Mouse (Mus musculus) ES-E14 (cell line): ENCODE measurements around the gene Lmnb2. TPM values are rescaled to one million over a fixed set of nuclear protein-coding genes. Genes with fewer than 3 reads are reported as not detected.
A peak's percentile ranks its signal among the peaks of the same experiment; 100 is the strongest.

ENCODE experiments used
- DNase-seq: peaks from one replicate; pipeline ENCODE4 v3.0.0-alpha.2; 2013; ENCODE audit warnings: low read depth, low spot score
- H3K27ac ChIP-seq: 2 replicates; pipeline ENCODE4 v1.5.1; 2012; ENCODE audit warnings: low read depth, mild to moderate bottlenecking, low read length, moderate library complexity, mixed read lengths; ENCODE audit not compliant: poor library complexity, insufficient read depth, severe bottlenecking
- H3K36me3 ChIP-seq: 2 replicates; pipeline ENCODE4 v1.6.1; 2012; ENCODE audit warnings: mild to moderate bottlenecking, low read length, moderate library complexity, mixed read lengths; ENCODE audit not compliant: control insufficient read depth, poor library complexity, insufficient read depth, severe bottlenecking
- H3K4me1 ChIP-seq, 2 experiments: fragments of 150-350 bp in 1 of 2; sonication (generic) in 1 of 2; 2 replicates each; pipeline ENCODE4 v1.6.1; 2012; ENCODE audit warnings: low read length in 2 of 2, mild to moderate bottlenecking in 1 of 2, mixed read lengths in 1 of 2; ENCODE audit not compliant: control insufficient read depth in 2 of 2, insufficient read depth in 2 of 2, poor library complexity in 1 of 2
- H3K4me3 ChIP-seq, 2 experiments: fragments of 150-350 bp in 1 of 2; sonication (generic) in 1 of 2; 2 replicates each; pipeline ENCODE4 v1.5.1; 2012; ENCODE audit warnings: low read length in 2 of 2, low read depth in 1 of 2, mild to moderate bottlenecking in 1 of 2, mixed read lengths in 1 of 2; ENCODE audit not compliant: insufficient read depth in 1 of 2, poor library complexity in 1 of 2, severe bottlenecking in 1 of 2
- H3K9ac ChIP-seq: 2 replicates; pipeline ENCODE4 v1.6.1; 2012; ENCODE audit warnings: low read depth, mild to moderate bottlenecking, low read length, mixed read lengths; ENCODE audit not compliant: poor library complexity, insufficient read depth, severe bottlenecking
- H3K9me3 ChIP-seq: fragments of 150-350 bp; sonication (generic); 2 replicates; pipeline ENCODE4 v1.6.1; 2012; ENCODE audit warnings: low read depth, mild to moderate bottlenecking, low read length; ENCODE audit not compliant: control insufficient read depth, insufficient read depth
- CHD2 ChIP-seq: IDR thresholded peaks from 2 replicates; pipeline ENCODE4 v1.6.1; 2014; ENCODE audit warnings: mild to moderate bottlenecking, low read depth, low read length, inconsistent platforms
- HCFC1 ChIP-seq: IDR thresholded peaks from 2 replicates; pipeline ENCODE4 v1.6.1; 2012; ENCODE audit warnings: low read length, inconsistent platforms, borderline replicate concordance; ENCODE audit not compliant: insufficient read depth
- MAFK ChIP-seq: IDR thresholded peaks from 2 replicates; pipeline ENCODE4 v1.6.1; 2014; ENCODE audit warnings: mild to moderate bottlenecking, low read depth, low read length, inconsistent platforms; ENCODE audit not compliant: insufficient read depth
- ZC3H11A ChIP-seq: IDR thresholded peaks from 2 replicates; pipeline ENCODE4 v1.6.1; 2012; ENCODE audit warnings: low read depth, mild to moderate bottlenecking, inconsistent platforms, low read length, borderline replicate concordance
- ZNF384 ChIP-seq: IDR thresholded peaks from 2 replicates; pipeline ENCODE4 v1.6.1; 2012; ENCODE audit warnings: low read depth, low read length, inconsistent platforms
- in situ Hi-C, 2 experiments: fragments of 600-800 bp; cut with MboI; formaldehyde crosslinking; loops; one replicate each; pipeline ENCODE4 v1.15.1; 2025; ENCODE audit warnings: low sequenced_read_pairs in 2 of 2, inconsistent platforms in 1 of 2; ENCODE audit not compliant: unreplicated experiment in 2 of 2
- total RNA-seq: library from RNA; depleted of rRNA; stranded (reverse); fragments of 300-350 nt; gene quantifications from 2 replicates; pipeline ENCODE4 v1.2.3, GENCODE M21; 2012

The Lmnb2 gene
- total RNA-seq, 1 experiment: 66.5 TPM

GRCm38 (mm10) chr10:80903282-80903681 lies 14.8 kb downstream of the Lmnb2 start:
- Histone ChIP-seq H3K9ac (no peak overlapping the region), H3K9me3 (no peaks in the 10 kb centered on the region), H3K27ac (no peak overlapping the region), H3K4me3 (no peak overlapping the region), H3K4me1 (peaks cover 0 to 14% of the 10 kb centered on the region in 2 experiments; a peak in 1 of 4 replicates), H3K36me3 (peaks cover 53% of the 10 kb centered on the region)
- DNase-seq: no peak
- TF ChIP-seq HCFC1: no peak
- no peak for TF ChIP-seq ZNF384
- TF ChIP-seq CHD2: no peak
- TF ChIP-seq MAFK: no peak
- TF ChIP-seq ZC3H11A: no peak
- in situ Hi-C loops: no loop called here

GRCm38 (mm10) chr10:80902273-80902940 lies 15.6 kb downstream of the Lmnb2 start:
- H3K4me3 ChIP-seq: no peak overlapping the region
- in situ Hi-C loops: no loop called here
- no peak overlapping the region for H3K27ac ChIP-seq
- no peak overlapping the region for H3K9ac ChIP-seq
- no peak for DNase-seq
- peaks cover 46% of the 10 kb centered on the region for H3K36me3 ChIP-seq
- no peaks in the 10 kb centered on the region for H3K9me3 ChIP-seq
- peaks cover 0 to 18% of the 10 kb centered on the region in 2 experiments; a peak in 1 of 4 replicates for H3K4me1 ChIP-seq
- TF ChIP-seq CHD2 (no peak), HCFC1 (no peak), ZNF384 (no peak), ZC3H11A (no peak), MAFK (no peak)

GRCm38 (mm10) chr10:80901409-80902272 lies 16.4 kb downstream of the Lmnb2 start:
- 0 out of 4 replicates have a peak overlapping the region, but pooled peaks of 1 of the 2 experiments have one; percentile 10 for H3K4me3 ChIP-seq
- DNase-seq: no peak
- TF ChIP-seq MAFK (no peak), ZC3H11A (no peak), ZNF384 (no peak)
- H3K9me3 ChIP-seq: no peaks in the 10 kb centered on the region
- no peak overlapping the region for H3K27ac ChIP-seq
- peaks cover 0 to 22% of the 10 kb centered on the region in 2 experiments; a peak in 1 of 4 replicates for H3K4me1 ChIP-seq
- 0 out of 2 replicates have a peak overlapping the region, but pooled peaks have one; percentile 3 for H3K9ac ChIP-seq
- peaks cover 45% of the 10 kb centered on the region for H3K36me3 ChIP-seq
- in situ Hi-C loops: no loop called here

GRCm38 (mm10) chr10:80900318-80901247 lies 17.5 kb downstream of the Lmnb2 start, which contains the start of gene Timm13:
Gene Timm13, minus strand, starts transcription at chr10:80900969.
- in situ Hi-C loops: no loop called here
- DNase-seq: peak; percentile 99
- TF ChIP-seq CHD2 (peak; percentile 96), ZC3H11A (no peak), HCFC1 (peak; percentile 99), ZNF384 (peak; percentile 93; the same call in 1 of the 2 replicates), MAFK (peak; percentile 69; the same call in 1 of the 2 replicates)
- Histone ChIP-seq H3K27ac (peak within 1 kb of the TSS; percentile 74), H3K36me3 (peaks cover 43% of the 10 kb centered on the region), H3K4me3 (peak within 1 kb of the TSS; percentile 84 to 94), H3K4me1 (peaks cover 0 to 22% of the 10 kb centered on the region in 2 experiments; a peak in 1 of 4 replicates), H3K9me3 (no peaks in the 10 kb centered on the region), H3K9ac (peak within 1 kb of the TSS; percentile 92)
